Mouse (Mus musculus): Measurements from ENCODE around the gene Dvl2. TPM values are rescaled to one million over a fixed set of nuclear protein-coding genes. Genes with fewer than 3 reads are reported as not detected.
A peak's percentile ranks its signal among the peaks of the same experiment; 100 is the strongest.

The Dvl2 gene
- polyA plus RNA-seq, 1 experiment from 2014 or later, result 45.9 TPM

MicroRNAs within 50 kb of the gene (microRNA counts, 519-probe panel; counts per million panel counts)
- microRNA mmu-miR-324-3p (470 counts per million, percentile 58 among the panel's probes with 10 or more counts), microRNA mmu-miR-324-5p (3,243 counts per million, percentile 72 among the panel's probes with 10 or more counts)

Small RNAs within 50 kb of the gene (microRNA-seq; reads per million reads assigned to microRNA genes)
- gene Gm44349 (not detected), gene Mir324 (3,575 reads per million, percentile 86 among the genes with 10 or more reads in this experiment)

Other genes with a start within 250 kb of the Dvl2 start
- gene Polr2a, start 242.0 kb upstream of the Dvl2 start, polyA plus RNA-seq (2016; fragmentation: Nextera tagmentation; extraction: Ambion mirVana), result 32.2 and 39.0 TPM in 2 replicates
- 0.40 and 0.61 TPM in 2 replicates for gene Slc35g3, start 238.6 kb upstream of the Dvl2 start, polyA plus RNA-seq (2016; fragmentation: Nextera tagmentation; extraction: Ambion mirVana)
- 2.3 and 2.4 TPM in 2 replicates for gene Zbtb4, start 234.7 kb upstream of the Dvl2 start, polyA plus RNA-seq (2016; fragmentation: Nextera tagmentation; extraction: Ambion mirVana)
- 3.0 and 5.9 TPM in 2 replicates for gene Chrnb1, start 204.7 kb upstream of the Dvl2 start, polyA plus RNA-seq (2016; fragmentation: Nextera tagmentation; extraction: Ambion mirVana)
- 3.7 and 4.2 TPM in 2 replicates for gene Fgf11, start 198.7 kb upstream of the Dvl2 start, polyA plus RNA-seq (2016; fragmentation: Nextera tagmentation; extraction: Ambion mirVana)
- gene Tmem102, start 195.0 kb upstream of the Dvl2 start, polyA plus RNA-seq (2016; fragmentation: Nextera tagmentation; extraction: Ambion mirVana), result 1.6 and 2.4 TPM in 2 replicates
- not detected in 2 replicates for gene Gm39566, start 185.3 kb upstream of the Dvl2 start, polyA plus RNA-seq (2016; fragmentation: Nextera tagmentation; extraction: Ambion mirVana)
- gene Spem2, start 182.1 kb upstream of the Dvl2 start, polyA plus RNA-seq (2016; fragmentation: Nextera tagmentation; extraction: Ambion mirVana), result 0.14 TPM in 1 of 2 replicates, not detected in the other
- 0.21 and 0.46 TPM in 2 replicates for gene Spem1, start 178.4 kb upstream of the Dvl2 start, polyA plus RNA-seq (2016; fragmentation: Nextera tagmentation; extraction: Ambion mirVana)
- gene Nlgn2, start 162.8 kb upstream of the Dvl2 start, polyA plus RNA-seq (2016; fragmentation: Nextera tagmentation; extraction: Ambion mirVana), result 14.7 and 14.9 TPM in 2 replicates
- 268 and 314 TPM in 2 replicates for gene Tmem256, start 162.1 kb upstream of the Dvl2 start, polyA plus RNA-seq (2016; fragmentation: Nextera tagmentation; extraction: Ambion mirVana)
- gene Plscr3, start 154.2 kb upstream of the Dvl2 start, polyA plus RNA-seq (2016; fragmentation: Nextera tagmentation; extraction: Ambion mirVana), result 74.9 and 87.3 TPM in 2 replicates
- gene Tnk1, start 141.9 kb upstream of the Dvl2 start, polyA plus RNA-seq (2016; fragmentation: Nextera tagmentation; extraction: Ambion mirVana), result 0.57 and 1.4 TPM in 2 replicates
- not detected in 2 replicates for gene Tmem95, start 122.6 kb upstream of the Dvl2 start, polyA plus RNA-seq (2016; fragmentation: Nextera tagmentation; extraction: Ambion mirVana)
- 2.9 and 3.2 TPM in 2 replicates for gene Kctd11, start 119.2 kb upstream of the Dvl2 start, polyA plus RNA-seq (2016; fragmentation: Nextera tagmentation; extraction: Ambion mirVana)
- gene Acap1, start 105.1 kb upstream of the Dvl2 start, polyA plus RNA-seq (2016; fragmentation: Nextera tagmentation; extraction: Ambion mirVana), result 0.86 and 0.92 TPM in 2 replicates
- 17.8 TPM in 2 replicates for gene 2810408A11Rik, start 99.6 kb upstream of the Dvl2 start, polyA plus RNA-seq (2016; fragmentation: Nextera tagmentation; extraction: Ambion mirVana)
- gene Neurl4, start 99.5 kb upstream of the Dvl2 start, polyA plus RNA-seq (2016; fragmentation: Nextera tagmentation; extraction: Ambion mirVana), result 15.0 and 15.2 TPM in 2 replicates
- gene Gps2, start 86.7 kb upstream of the Dvl2 start, polyA plus RNA-seq (2016; fragmentation: Nextera tagmentation; extraction: Ambion mirVana), result 84.7 and 90.1 TPM in 2 replicates
- 1,354 and 1,360 TPM in 2 replicates for gene Eif5a, start 78.6 kb upstream of the Dvl2 start, polyA plus RNA-seq (2016; fragmentation: Nextera tagmentation; extraction: Ambion mirVana)
- 5.5 and 9.0 TPM in 2 replicates for gene Ybx2, start 64.8 kb upstream of the Dvl2 start, polyA plus RNA-seq (2016; fragmentation: Nextera tagmentation; extraction: Ambion mirVana)
- gene Slc2a4, start 52.4 kb upstream of the Dvl2 start, polyA plus RNA-seq (2016; fragmentation: Nextera tagmentation; extraction: Ambion mirVana), result 9.6 and 12.9 TPM in 2 replicates
- gene Cldn7, start 35.8 kb upstream of the Dvl2 start, polyA plus RNA-seq (2016; fragmentation: Nextera tagmentation; extraction: Ambion mirVana), result 9.5 and 21.8 TPM in 2 replicates
- 22.4 and 26.1 TPM in 2 replicates for gene Ctdnep1, start 19.4 kb upstream of the Dvl2 start, polyA plus RNA-seq (2016; fragmentation: Nextera tagmentation; extraction: Ambion mirVana)
- 123 and 127 TPM in 2 replicates for gene Elp5, start 18.1 kb upstream of the Dvl2 start, polyA plus RNA-seq (2016; fragmentation: Nextera tagmentation; extraction: Ambion mirVana)
- gene Gabarap, start 9.5 kb upstream of the Dvl2 start, polyA plus RNA-seq (2016; fragmentation: Nextera tagmentation; extraction: Ambion mirVana), result 598 and 607 TPM in 2 replicates
- 87.8 and 96.2 TPM in 2 replicates for gene Phf23, start 4.8 kb upstream of the Dvl2 start, polyA plus RNA-seq (2016; fragmentation: Nextera tagmentation; extraction: Ambion mirVana)
- gene Acadvl, start 14.8 kb downstream of the Dvl2 start, polyA plus RNA-seq (2016; fragmentation: Nextera tagmentation; extraction: Ambion mirVana), result 59.8 and 61.9 TPM in 2 replicates
- gene Dlg4, start 16.3 kb downstream of the Dvl2 start, polyA plus RNA-seq (2016; fragmentation: Nextera tagmentation; extraction: Ambion mirVana), result 23.0 and 28.5 TPM in 2 replicates
- 0.56 and 0.89 TPM in 2 replicates for gene Asgr1, start 53.5 kb downstream of the Dvl2 start, polyA plus RNA-seq (2016; fragmentation: Nextera tagmentation; extraction: Ambion mirVana)
- gene Asgr2, start 92.0 kb downstream of the Dvl2 start, polyA plus RNA-seq (2016; fragmentation: Nextera tagmentation; extraction: Ambion mirVana), result not detected in 2 replicates
- 0.50 and 0.77 TPM in 2 replicates for gene Mgl2, start 129.7 kb downstream of the Dvl2 start, polyA plus RNA-seq (2016; fragmentation: Nextera tagmentation; extraction: Ambion mirVana)
- 0.71 and 2.6 TPM in 2 replicates for gene Clec10a, start 155.6 kb downstream of the Dvl2 start, polyA plus RNA-seq (2016; fragmentation: Nextera tagmentation; extraction: Ambion mirVana)
- 2.4 and 2.6 TPM in 2 replicates for gene Slc16a11, start 212.2 kb downstream of the Dvl2 start, polyA plus RNA-seq (2016; fragmentation: Nextera tagmentation; extraction: Ambion mirVana)
- 16.4 and 20.8 TPM in 2 replicates for gene Slc16a13, start 220.5 kb downstream of the Dvl2 start, polyA plus RNA-seq (2016; fragmentation: Nextera tagmentation; extraction: Ambion mirVana)
- gene Bcl6b, start 229.2 kb downstream of the Dvl2 start, polyA plus RNA-seq (2016; fragmentation: Nextera tagmentation; extraction: Ambion mirVana), result 5.4 and 8.3 TPM in 2 replicates
- gene 0610010K14Rik, start 237.3 kb downstream of the Dvl2 start, polyA plus RNA-seq (2016; fragmentation: Nextera tagmentation; extraction: Ambion mirVana), result 197 and 210 TPM in 2 replicates
- 11.3 and 14.6 TPM in 2 replicates for gene Gm21988, start 239.2 kb downstream of the Dvl2 start, polyA plus RNA-seq (2016; fragmentation: Nextera tagmentation; extraction: Ambion mirVana)
- 195 and 200 TPM in 2 replicates for gene Rnasek, start 239.2 kb downstream of the Dvl2 start, polyA plus RNA-seq (2016; fragmentation: Nextera tagmentation; extraction: Ambion mirVana)

All from hindbrain, embryonic 12.5 days (tissue).